Mouse (Mus musculus): ENCODE results near the gene Il10ra. TPM values are rescaled to one million over a fixed set of nuclear protein-coding genes. Genes with fewer than 3 reads are reported as not detected.

Gene Il10ra
- polyA plus RNA-seq (2012; fragmentation: generic; extraction: Trizol), result not detected
- long read RNA-seq, experiment 1, result 0 reads
- long read RNA-seq, experiment 2, result 0 reads

DNA sequence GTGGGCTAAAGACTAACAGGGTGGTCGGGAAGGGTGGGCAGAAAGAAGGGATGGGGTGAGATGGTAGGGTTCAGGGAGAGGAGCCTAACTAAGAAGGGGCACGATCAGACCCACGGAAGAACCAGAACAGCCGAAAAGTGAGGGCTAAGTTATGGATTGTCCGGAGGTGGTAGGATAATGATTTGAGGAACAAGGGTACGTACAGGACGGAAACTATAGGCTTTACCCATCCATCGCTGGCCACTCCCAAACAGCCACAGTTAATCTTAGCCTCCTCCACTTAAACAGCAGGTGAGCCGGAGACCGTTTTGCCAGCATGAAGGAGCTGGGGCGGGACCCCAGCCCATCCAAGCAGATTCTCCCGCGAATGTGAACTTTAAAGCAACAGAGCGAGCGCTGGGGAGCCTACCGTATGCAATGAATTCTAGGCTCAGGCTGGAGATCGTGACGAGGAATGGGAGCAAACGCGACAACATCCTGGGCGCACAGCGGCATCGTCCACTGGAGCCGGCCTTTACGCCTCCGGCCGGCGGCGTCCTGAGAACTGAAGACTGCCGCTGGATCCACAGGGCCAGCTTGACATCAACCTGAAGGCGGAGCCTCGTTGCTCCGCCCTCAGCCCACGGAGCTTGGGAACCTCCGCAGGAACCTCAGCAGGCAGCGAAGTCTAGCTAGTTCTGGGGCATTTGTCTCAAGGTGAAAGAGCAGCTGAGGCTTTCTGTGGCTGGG, at the start of gene Il10ra:
Gene Il10ra, minus strand, starts transcription at position 553 of the 729 bp plus-strand sequence.
- H3K79me2 ChIP-seq (ENCODE audit: control insufficient read depth, insufficient read depth), result no peaks in the 10 kb centered on the region
- H3ac ChIP-seq (ENCODE audit: control insufficient read depth, insufficient read length, low read depth), result no peak within 1 kb of the TSS
- no peak within 1 kb of the TSS for H3K4me3 ChIP-seq (ENCODE audit: insufficient read depth, poor library complexity, severe bottlenecking)
- no peaks in the 10 kb centered on the region for H3K79me3 ChIP-seq (ENCODE audit: low read depth)
- TF ChIP-seq CEBPB (IDR thresholded peaks at IDR 0.05; ENCODE audit: low read depth) (no peak), USF1 (IDR thresholded peaks at IDR 0.05; ENCODE audit: low read depth) (no peak), MAX (IDR thresholded peaks at IDR 0.05) (no peak), FOSL1 (IDR thresholded peaks at IDR 0.05; ENCODE audit: insufficient read depth, low read length, poor library complexity, severe bottlenecking) (no peak), MYOD1 (IDR thresholded peaks at IDR 0.05; ENCODE audit: control insufficient read depth, insufficient read length, low read depth) (no peak), MYOG (IDR thresholded peaks at IDR 0.05; ENCODE audit: control insufficient read depth, extremely low read depth, insufficient read length) (no peak), CTCF (IDR thresholded peaks at IDR 0.05; ENCODE audit: control insufficient read depth, insufficient read depth, insufficient read length) (no peak)
- H3K27me3 ChIP-seq (ENCODE audit: control insufficient read depth, insufficient read depth, insufficient read length), result peaks cover 48% of the 10 kb centered on the region
- H3K36me3 ChIP-seq (ENCODE audit: control insufficient read depth, insufficient read depth), result no peaks in the 10 kb centered on the region

DNA sequence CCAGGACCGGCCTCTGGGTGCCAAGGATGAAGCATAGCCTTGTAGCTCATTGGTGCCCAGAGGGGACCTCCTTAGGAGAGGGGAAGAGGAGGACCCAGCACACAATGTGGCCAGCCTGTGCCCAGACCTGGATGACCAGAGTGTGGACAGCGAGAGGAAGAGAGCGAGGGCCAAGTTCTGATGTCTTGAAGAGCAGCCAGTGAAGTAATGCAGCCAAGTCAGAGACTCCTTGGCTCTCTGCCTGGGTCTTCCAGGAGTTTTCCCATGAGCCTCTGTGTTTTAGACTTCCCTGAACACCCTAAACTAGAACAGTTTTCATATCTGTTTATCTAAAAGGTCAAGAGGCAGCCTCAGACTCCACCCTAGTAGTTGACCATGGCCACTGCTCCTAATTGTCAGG, 48.7 kb upstream of the Il10ra start:
- TF ChIP-seq CTCF (IDR thresholded peaks at IDR 0.05; ENCODE audit: control insufficient read depth, insufficient read depth, insufficient read length) (no peak), CEBPB (IDR thresholded peaks at IDR 0.05; ENCODE audit: low read depth) (no peak), MAX (IDR thresholded peaks at IDR 0.05) (no peak), FOSL1 (IDR thresholded peaks at IDR 0.05; ENCODE audit: insufficient read depth, low read length, poor library complexity, severe bottlenecking) (no peak), USF1 (IDR thresholded peaks at IDR 0.05; ENCODE audit: low read depth) (no peak), MYOD1 (IDR thresholded peaks at IDR 0.05; ENCODE audit: control insufficient read depth, insufficient read length, low read depth) (no peak), MYOG (IDR thresholded peaks at IDR 0.05; ENCODE audit: control insufficient read depth, extremely low read depth, insufficient read length) (no peak)
- Histone ChIP-seq H3K79me3 (ENCODE audit: low read depth) (no peaks in the 10 kb centered on the region), H3K36me3 (ENCODE audit: control insufficient read depth, insufficient read depth) (no peaks in the 10 kb centered on the region), H3K79me2 (ENCODE audit: control insufficient read depth, insufficient read depth) (no peaks in the 10 kb centered on the region), H3ac (ENCODE audit: control insufficient read depth, insufficient read length, low read depth) (no peak overlapping the region), H3K4me3 (ENCODE audit: insufficient read depth, poor library complexity, severe bottlenecking) (no peak overlapping the region), H3K27me3 (ENCODE audit: control insufficient read depth, insufficient read depth, insufficient read length) (peaks cover 14% of the 10 kb centered on the region)

DNA sequence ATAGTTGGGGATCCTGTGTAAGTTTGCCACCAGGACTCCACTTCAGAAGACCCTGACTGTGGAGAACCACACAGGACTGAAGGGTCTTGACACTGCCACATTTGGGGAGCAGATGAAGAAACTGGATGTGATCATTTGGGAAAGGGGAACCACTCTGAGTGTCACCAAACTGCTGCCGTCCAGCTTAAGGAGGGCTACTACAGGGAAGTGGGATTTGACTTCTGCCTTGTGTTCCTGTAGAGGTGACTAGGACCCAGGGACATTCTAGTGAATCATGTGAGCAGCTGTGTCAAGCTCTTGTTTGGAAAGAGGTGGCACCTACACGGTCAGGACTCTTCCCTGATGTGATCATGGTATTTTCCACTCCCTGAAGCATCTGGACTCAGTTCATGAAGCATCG, 45.0 kb upstream of the Il10ra start:
- Histone ChIP-seq H3ac (ENCODE audit: control insufficient read depth, insufficient read length, low read depth) (no peak overlapping the region), H3K4me3 (ENCODE audit: insufficient read depth, poor library complexity, severe bottlenecking) (no peak overlapping the region), H3K79me3 (ENCODE audit: low read depth) (no peaks in the 10 kb centered on the region), H3K79me2 (ENCODE audit: control insufficient read depth, insufficient read depth) (no peaks in the 10 kb centered on the region), H3K27me3 (ENCODE audit: control insufficient read depth, insufficient read depth, insufficient read length) (peaks cover 16% of the 10 kb centered on the region), H3K36me3 (ENCODE audit: control insufficient read depth, insufficient read depth) (no peaks in the 10 kb centered on the region)
- TF ChIP-seq MYOG (IDR thresholded peaks at IDR 0.05; ENCODE audit: control insufficient read depth, extremely low read depth, insufficient read length) (no peak), CTCF (IDR thresholded peaks at IDR 0.05; ENCODE audit: control insufficient read depth, insufficient read depth, insufficient read length) (no peak), USF1 (IDR thresholded peaks at IDR 0.05; ENCODE audit: low read depth) (no peak), MYOD1 (IDR thresholded peaks at IDR 0.05; ENCODE audit: control insufficient read depth, insufficient read length, low read depth) (no peak), MAX (IDR thresholded peaks at IDR 0.05) (no peak), CEBPB (IDR thresholded peaks at IDR 0.05; ENCODE audit: low read depth) (no peak), FOSL1 (IDR thresholded peaks at IDR 0.05; ENCODE audit: insufficient read depth, low read length, poor library complexity, severe bottlenecking) (no peak)

DNA sequence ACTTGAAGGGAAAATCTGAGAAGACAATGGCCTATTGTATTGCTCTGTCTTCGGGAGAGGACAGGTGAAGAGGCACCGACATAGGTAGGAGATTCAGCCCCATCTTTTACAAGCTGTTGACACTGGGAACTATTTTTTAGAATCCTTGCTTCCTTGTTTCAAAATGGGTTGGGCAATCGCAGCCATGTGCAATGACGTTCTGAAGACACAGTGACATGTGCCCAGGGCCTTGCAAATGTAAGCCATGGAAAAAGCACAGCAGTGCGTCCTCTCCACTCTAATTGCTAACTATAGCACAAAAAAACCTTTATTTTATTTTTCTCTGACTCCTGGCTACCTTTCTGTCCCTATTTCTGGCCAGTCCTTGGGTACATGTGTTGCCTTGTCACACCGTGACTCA, 42.9 kb upstream of the Il10ra start:
- no peaks in the 10 kb centered on the region for H3K36me3 ChIP-seq (ENCODE audit: control insufficient read depth, insufficient read depth)
- no peak overlapping the region for H3ac ChIP-seq (ENCODE audit: control insufficient read depth, insufficient read length, low read depth)
- no peak overlapping the region for H3K4me3 ChIP-seq (ENCODE audit: insufficient read depth, poor library complexity, severe bottlenecking)
- no peaks in the 10 kb centered on the region for H3K79me2 ChIP-seq (ENCODE audit: control insufficient read depth, insufficient read depth)
- no peak for TF ChIP-seq USF1 (IDR thresholded peaks at IDR 0.05; ENCODE audit: low read depth)
- no peak for TF ChIP-seq CTCF (IDR thresholded peaks at IDR 0.05; ENCODE audit: control insufficient read depth, insufficient read depth, insufficient read length)
- TF ChIP-seq MYOD1 (IDR thresholded peaks at IDR 0.05; ENCODE audit: control insufficient read depth, insufficient read length, low read depth), result no peak
- no peak for TF ChIP-seq MAX (IDR thresholded peaks at IDR 0.05)
- no peak for TF ChIP-seq MYOG (IDR thresholded peaks at IDR 0.05; ENCODE audit: control insufficient read depth, extremely low read depth, insufficient read length)
- TF ChIP-seq CEBPB (IDR thresholded peaks at IDR 0.05; ENCODE audit: low read depth), result no peak
- TF ChIP-seq FOSL1 (IDR thresholded peaks at IDR 0.05; ENCODE audit: insufficient read depth, low read length, poor library complexity, severe bottlenecking), result no peak
- H3K79me3 ChIP-seq (ENCODE audit: low read depth), result no peaks in the 10 kb centered on the region
- peaks cover 17% of the 10 kb centered on the region for H3K27me3 ChIP-seq (ENCODE audit: control insufficient read depth, insufficient read depth, insufficient read length)

DNA sequence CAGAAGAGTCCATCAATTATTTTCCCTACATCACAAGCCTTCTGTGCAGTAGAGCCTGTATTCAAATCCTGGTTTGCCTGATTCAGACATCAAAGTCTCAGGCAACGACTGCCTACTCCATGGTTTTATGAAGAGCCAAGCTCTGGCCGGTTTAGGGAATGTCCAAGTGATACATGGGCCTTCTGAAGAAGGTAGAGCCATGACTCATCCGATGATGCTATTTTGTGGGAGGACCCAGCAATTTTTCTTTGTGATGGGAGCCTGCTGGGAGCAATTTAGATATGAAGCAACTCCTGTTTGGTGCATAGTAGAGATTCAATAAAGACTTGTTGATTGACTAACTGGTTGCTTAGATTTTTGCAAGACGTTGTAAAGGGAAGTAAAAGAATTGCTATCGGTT, 39.6 kb upstream of the Il10ra start:
- no peaks in the 10 kb centered on the region for H3K79me2 ChIP-seq (ENCODE audit: control insufficient read depth, insufficient read depth)
- no peaks in the 10 kb centered on the region for H3K36me3 ChIP-seq (ENCODE audit: control insufficient read depth, insufficient read depth)
- TF ChIP-seq MYOD1 (IDR thresholded peaks at IDR 0.05; ENCODE audit: control insufficient read depth, insufficient read length, low read depth) (no peak), MAX (IDR thresholded peaks at IDR 0.05) (no peak), MYOG (IDR thresholded peaks at IDR 0.05; ENCODE audit: control insufficient read depth, extremely low read depth, insufficient read length) (no peak), CTCF (IDR thresholded peaks at IDR 0.05; ENCODE audit: control insufficient read depth, insufficient read depth, insufficient read length) (no peak), CEBPB (IDR thresholded peaks at IDR 0.05; ENCODE audit: low read depth) (peak; percentile 59), FOSL1 (IDR thresholded peaks at IDR 0.05; ENCODE audit: insufficient read depth, low read length, poor library complexity, severe bottlenecking) (no peak), USF1 (IDR thresholded peaks at IDR 0.05; ENCODE audit: low read depth) (no peak)
- H3K27me3 ChIP-seq (ENCODE audit: control insufficient read depth, insufficient read depth, insufficient read length), result peaks cover 13% of the 10 kb centered on the region
- H3K4me3 ChIP-seq (ENCODE audit: insufficient read depth, poor library complexity, severe bottlenecking), result no peak overlapping the region
- H3ac ChIP-seq (ENCODE audit: control insufficient read depth, insufficient read length, low read depth), result no peak overlapping the region
- H3K79me3 ChIP-seq (ENCODE audit: low read depth), result no peaks in the 10 kb centered on the region
